Comparison of ENCODE assay signal across 8 mouse cellular contexts in genomic region chr11:76645955-76646354, GRCm38 (mm10). TPM values are rescaled to one million over a fixed set of nuclear protein-coding genes. Genes with fewer than 3 reads are reported as not detected.
DNase-seq lines count a peak whose midpoint lies in the region; ATAC-seq and TF ChIP-seq lines count a peak whose summit lies in the region.

No protein-coding gene starts in this region.

- peak; percentile 91 for ATAC-seq in frontal cortex, adult (ENCODE audit: low TSS enrichment)
- peak; percentile 87 for ATAC-seq in lung, embryonic 16.5 days (ENCODE audit: low read depth)

- 0% methylated on average over 19 of the region's 19 CpGs for WGBS in hindbrain, embryonic 10.5 days
- WGBS in lung, embryonic 16.5 days = under 1% methylated on average over 19 of the region's 19 CpGs

- in situ Hi-C loops in ES-E14 (cut with MboI; ENCODE audit: low sequenced_read_pairs in 2 of 2, unreplicated experiment in 2 of 2) = no loop called here

- H3K4me1 ChIP-seq in ES-E14 (ENCODE audit: control insufficient read depth in 2 of 2, insufficient read depth in 2 of 2, low read length in 2 of 2, poor library complexity in 1 of 2) = peaks cover 0 to 3% of the 10 kb centered on the region in 2 experiments; a peak in 2 of 4 replicates
- H3K4me1 ChIP-seq in hindbrain, embryonic 10.5 days (replicated peaks) = peaks cover 38% of the 10 kb centered on the region
- H3K4me1 ChIP-seq in lung, embryonic 16.5 days (replicated peaks; ENCODE audit: control insufficient read depth, insufficient read depth, low read length) = peaks cover 8% of the 10 kb centered on the region

- no peak overlapping the region for H3K27ac ChIP-seq in ES-E14 (ENCODE audit: insufficient read depth, low read depth, low read length, poor library complexity, severe bottlenecking)
- H3K27ac ChIP-seq in hindbrain, embryonic 10.5 days = peak overlapping the region; percentile 23; the same call in 1 of the 2 replicates
- H3K27ac ChIP-seq in lung, embryonic 16.5 days (ENCODE audit: low read length) = no peak overlapping the region

- no peaks in the 10 kb centered on the region for H3K36me3 ChIP-seq in ES-E14 (ENCODE audit: control insufficient read depth, insufficient read depth, low read length, poor library complexity, severe bottlenecking)
- no peaks in the 10 kb centered on the region for H3K36me3 ChIP-seq in hindbrain, embryonic 10.5 days
- no peaks in the 10 kb centered on the region for H3K36me3 ChIP-seq in lung, embryonic 16.5 days (ENCODE audit: control insufficient read depth, insufficient read depth, low read length)

- H3K27me3 ChIP-seq in hindbrain, embryonic 10.5 days (ENCODE audit: insufficient read depth, poor library complexity, severe bottlenecking) = peaks cover 17% of the 10 kb centered on the region
- peaks cover 3% of the 10 kb centered on the region; the same call in 1 of the 2 replicates for H3K27me3 ChIP-seq in lung, embryonic 16.5 days (ENCODE audit: control insufficient read depth, insufficient read depth, low read depth, low read length)

- H3K4me3 ChIP-seq in ES-E14 (ENCODE audit: insufficient read depth in 1 of 2, low read depth in 1 of 2, low read length in 2 of 2, poor library complexity in 1 of 2, severe bottlenecking in 1 of 2) = peak overlapping the region in 1 of 2 experiments; percentile 38; a peak in 1 of 4 replicates
- H3K4me3 ChIP-seq in hindbrain, embryonic 10.5 days = peak overlapping the region; percentile 46
- no peak overlapping the region for H3K4me3 ChIP-seq in lung, embryonic 16.5 days (ENCODE audit: low read length)

- DNase-seq in ES-E14 (ENCODE audit: low read depth, low spot score) = peak; percentile 86
- peak; percentile 97 for DNase-seq in cerebellum, adult 8-10 months
- DNase-seq in hindbrain, embryonic 10.5 days (ENCODE audit: low spot score) = peak; percentile 93
- peak; percentile 91 for DNase-seq in layer of hippocampus, adult 9-11 months
- DNase-seq in ovary, postnatal 10 days (ENCODE audit: low spot score) = peak; percentile 71
- peak; percentile 85 for DNase-seq in thymus, postnatal 0 days (ENCODE audit: low spot score)

- peak overlapping the region; percentile 44 for H3K4me2 ChIP-seq in lung, embryonic 16.5 days (ENCODE audit: low read depth, low read length)

- H3K9ac ChIP-seq in ES-E14 (ENCODE audit: insufficient read depth, low read depth, low read length, poor library complexity, severe bottlenecking) = no peak overlapping the region
- no peak overlapping the region for H3K9ac ChIP-seq in lung, embryonic 16.5 days (ENCODE audit: low read length)

- no peaks in the 10 kb centered on the region for H3K9me3 ChIP-seq in ES-E14 (ENCODE audit: control insufficient read depth, insufficient read depth, low read depth, low read length)
- no peaks in the 10 kb centered on the region for H3K9me3 ChIP-seq in hindbrain, embryonic 10.5 days
- H3K9me3 ChIP-seq in lung, embryonic 16.5 days (ENCODE audit: control insufficient read depth, low read length) = no peaks in the 10 kb centered on the region

TF ChIP-seq in ES-E14, 5 proteins besides CTCF, POLR2A, EP300 and RAD21:
- TF ChIP-seq MAFK (IDR thresholded peaks at IDR 0.05; ENCODE audit: insufficient read depth, low read depth, low read length) (0 out of 2 replicates have a peak, but pooled peaks have one; percentile 13), ZNF384 (IDR thresholded peaks at IDR 0.05; ENCODE audit: low read depth, low read length) (no peak), ZC3H11A (IDR thresholded peaks at IDR 0.05; ENCODE audit: borderline replicate concordance, low read depth, low read length) (peak; percentile 86; the same call in 1 of the 2 replicates), CHD2 (IDR thresholded peaks at IDR 0.05; ENCODE audit: low read depth, low read length) (no peak)

RNA-seq across cellular contexts. Expression of gene Abr, which starts 23.8 kb away (rescaled TPM):
- 28.6 and 34.1 TPM in 2 replicates for total RNA-seq in ES-E14 (2012; rRNA removed)
- 29.5 and 40.5 TPM in 2 replicates for polyA plus RNA-seq in hindbrain, embryonic 10.5 days (2016; fragmentation: Nextera tagmentation; extraction: Ambion mirVana)
- polyA plus RNA-seq in lung, embryonic 16.5 days (2015; fragmentation: Nextera tagmentation; extraction: Ambion mirVana) = 19.1 and 21.6 TPM in 2 replicates
- 21.7 and 23.9 TPM in 2 replicates for polyA plus RNA-seq in thymus, postnatal 0 days (2015; fragmentation: Nextera tagmentation; extraction: Ambion mirVana)

RNA-seq across cellular contexts. Expression of gene Bhlha9, which starts 26.3 kb away (rescaled TPM):
- not detected in 2 replicates for total RNA-seq in ES-E14 (2012; rRNA removed)
- polyA plus RNA-seq in hindbrain, embryonic 10.5 days (2016; fragmentation: Nextera tagmentation; extraction: Ambion mirVana) = 0.21 TPM in 1 of 2 replicates, not detected in the other
- polyA plus RNA-seq in lung, embryonic 16.5 days (2015; fragmentation: Nextera tagmentation; extraction: Ambion mirVana) = 0.20 TPM in 1 of 2 replicates, not detected in the other
- not detected in 2 replicates for polyA plus RNA-seq in thymus, postnatal 0 days (2015; fragmentation: Nextera tagmentation; extraction: Ambion mirVana)

RNA-seq across cellular contexts. Expression of gene Trarg1, which starts 33.7 kb away (rescaled TPM):
- total RNA-seq in ES-E14 (2012; rRNA removed) = 0.05 TPM in 1 of 2 replicates, not detected in the other
- 0.09 and 0.20 TPM in 2 replicates for polyA plus RNA-seq in hindbrain, embryonic 10.5 days (2016; fragmentation: Nextera tagmentation; extraction: Ambion mirVana)
- 1.1 and 1.2 TPM in 2 replicates for polyA plus RNA-seq in lung, embryonic 16.5 days (2015; fragmentation: Nextera tagmentation; extraction: Ambion mirVana)
- polyA plus RNA-seq in thymus, postnatal 0 days (2015; fragmentation: Nextera tagmentation; extraction: Ambion mirVana) = 1.6 and 1.9 TPM in 2 replicates
